20 mouse cellular contexts compared by ENCODE assay signal in the genomic region with DNA sequence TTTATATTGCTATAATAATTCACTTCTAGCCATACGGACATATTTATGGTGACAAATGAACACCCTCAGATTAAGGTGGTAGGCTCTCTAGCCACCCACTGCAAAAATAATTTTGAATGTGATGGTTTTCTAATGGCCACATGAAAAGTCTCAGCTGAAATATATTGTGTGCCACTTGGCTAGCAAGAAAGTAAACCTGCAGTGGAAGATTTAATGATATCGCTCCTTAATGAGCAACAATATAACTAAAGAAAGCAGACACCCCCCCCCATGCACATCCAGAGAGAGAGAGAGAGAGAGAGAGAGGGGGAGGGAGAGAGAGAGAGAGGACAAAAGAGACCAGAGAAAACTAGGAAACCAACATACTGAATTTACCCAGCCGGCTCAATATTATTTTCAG. TPM values are rescaled to one million over a fixed set of nuclear protein-coding genes. Genes with fewer than 3 reads are reported as not detected.
DNase-seq lines count a peak whose midpoint lies in the region; ATAC-seq lines count a peak whose summit lies in the region.
"Had no signal": no experiment of that assay in that cellular context is flagged by ENCODE, and none has a peak within 500 bp of the region (broad histone marks: within the 10 kb centered on the region; RNA-seq: fewer than 3 reads in every experiment).

No protein-coding gene starts in this region.

- H3K4me2 ChIP-seq in midbrain, embryonic 11.5 days, result peak overlapping the region; percentile 56
- no peak overlapping the region for H3K4me2 ChIP-seq in midbrain, embryonic 13.5 days (replicated peaks)
- H3K4me2 ChIP-seq in hindbrain, embryonic 15.5 days, result 0 out of 2 replicates have a peak overlapping the region, but pooled peaks have one; percentile 6
- H3K4me2 ChIP-seq: forebrain, embryonic 13.5 days; heart, embryonic 12.5 days; intestine, embryonic 15.5 days had no signal

- H3K27ac ChIP-seq in midbrain, embryonic 11.5 days (ENCODE audit: low read depth, low read length), result no peak overlapping the region
- H3K27ac ChIP-seq in midbrain, embryonic 13.5 days, result no peak overlapping the region
- H3K27ac ChIP-seq in embryonic facial prominence, embryonic 10.5 days (replicated peaks), result no peak overlapping the region
- H3K27ac ChIP-seq in hindbrain, embryonic 15.5 days (replicated peaks), result no peak overlapping the region
- H3K27ac ChIP-seq: forebrain, embryonic 13.5 days; gastrocnemius, adult 2 months; intestine, embryonic 15.5 days had no signal

- WGBS in midbrain, embryonic 11.5 days, result 2% methylated on average over 3 of the region's 3 CpGs
- 13% methylated on average over 3 of the region's 3 CpGs for WGBS in midbrain, embryonic 13.5 days
- 6% methylated on average over 3 of the region's 3 CpGs for WGBS in embryonic facial prominence, embryonic 10.5 days
- WGBS in hindbrain, embryonic 15.5 days, result 12% methylated on average over 3 of the region's 3 CpGs

- peaks cover 90% of the 10 kb centered on the region for H3K27me3 ChIP-seq in midbrain, embryonic 11.5 days (ENCODE audit: control insufficient read depth, insufficient read depth, low read length)
- peaks cover 92% of the 10 kb centered on the region for H3K27me3 ChIP-seq in midbrain, embryonic 13.5 days
- H3K27me3 ChIP-seq in embryonic facial prominence, embryonic 10.5 days (replicated peaks; ENCODE audit: low read depth, poor library complexity, severe bottlenecking), result peaks cover 100% of the 10 kb centered on the region
- H3K27me3 ChIP-seq in hindbrain, embryonic 15.5 days, result peaks cover 64% of the 10 kb centered on the region

- peak overlapping the region; percentile 36; the same call in 1 of the 2 replicates for H3K9ac ChIP-seq in midbrain, embryonic 11.5 days (ENCODE audit: low read length)
- H3K9ac ChIP-seq in midbrain, embryonic 13.5 days (replicated peaks), result no peak overlapping the region
- H3K9ac ChIP-seq in hindbrain, embryonic 15.5 days, result no peak overlapping the region
- H3K9ac ChIP-seq: forebrain, embryonic 13.5 days; forebrain, postnatal 0 days; heart, embryonic 12.5 days; intestine, embryonic 15.5 days had no signal

- H3K4me3 ChIP-seq in midbrain, embryonic 11.5 days (ENCODE audit: low read depth, low read length), result peak overlapping the region; percentile 16; the same call in 1 of the 2 replicates
- no peak overlapping the region for H3K4me3 ChIP-seq in midbrain, embryonic 13.5 days (replicated peaks)
- H3K4me3 ChIP-seq in embryonic facial prominence, embryonic 10.5 days, result peak overlapping the region; percentile 25
- no peak overlapping the region for H3K4me3 ChIP-seq in hindbrain, embryonic 15.5 days
- H3K4me3 ChIP-seq: forebrain, embryonic 13.5 days; gastrocnemius, adult 2 months; heart, embryonic 12.5 days; intestine, embryonic 15.5 days had no signal

- no peak for ATAC-seq in midbrain, embryonic 11.5 days (ENCODE audit: low FRiP score)
- no peak for ATAC-seq in midbrain, embryonic 13.5 days
- no peak for ATAC-seq in hindbrain, embryonic 15.5 days (ENCODE audit: low FRiP score, low read depth)
- ATAC-seq: CD4-positive, CD25-positive, alpha-beta regulatory T cell, adult 4 months; forebrain, embryonic 13.5 days; forebrain, postnatal 0 days; intestine, embryonic 15.5 days had no signal

- H3K9me3 ChIP-seq in midbrain, embryonic 11.5 days (ENCODE audit: control insufficient read depth, low read length), result no peaks in the 10 kb centered on the region
- H3K9me3 ChIP-seq in midbrain, embryonic 13.5 days, result no peaks in the 10 kb centered on the region
- H3K9me3 ChIP-seq in embryonic facial prominence, embryonic 10.5 days, result no peaks in the 10 kb centered on the region
- no peaks in the 10 kb centered on the region for H3K9me3 ChIP-seq in hindbrain, embryonic 15.5 days
- H3K9me3 ChIP-seq: forebrain, embryonic 13.5 days; heart, embryonic 12.5 days; intestine, embryonic 15.5 days had no signal

- peak; percentile 49 for DNase-seq in embryo, embryonic 10.5 days (ENCODE audit: low spot score)
- DNase-seq in embryo, embryonic 9.5 days (ENCODE audit: extremely low spot score), result no peak
- peak; percentile 93 for DNase-seq in midbrain, embryonic 11.5 days (ENCODE audit: low spot score, missing footprints)
- no peak for DNase-seq in embryonic facial prominence, embryonic 10.5 days (ENCODE audit: low spot score)
- no peak for DNase-seq in frontal cortex, postnatal 36 days (ENCODE audit: low spot score in 2 of 2)
- DNase-seq: adrenal gland, adult 8-10 months; B cell, adult 2 months; cerebellum, adult 11 months; cerebellum, adult 8-10 months; cerebellum, postnatal 14 days; gastrocnemius, adult 2 months; gastrocnemius, postnatal 25 days had no signal

- H3K4me1 ChIP-seq in midbrain, embryonic 11.5 days (ENCODE audit: control insufficient read depth, insufficient read depth, low read length), result peaks cover 37% of the 10 kb centered on the region
- peaks cover 36% of the 10 kb centered on the region for H3K4me1 ChIP-seq in midbrain, embryonic 13.5 days (replicated peaks)
- peaks cover 39% of the 10 kb centered on the region for H3K4me1 ChIP-seq in embryonic facial prominence, embryonic 10.5 days
- peaks cover 23% of the 10 kb centered on the region for H3K4me1 ChIP-seq in hindbrain, embryonic 15.5 days (replicated peaks)

- H3K36me3 ChIP-seq in midbrain, embryonic 11.5 days (ENCODE audit: control insufficient read depth, insufficient read depth, low read length), result no peaks in the 10 kb centered on the region
- no peaks in the 10 kb centered on the region for H3K36me3 ChIP-seq in midbrain, embryonic 13.5 days
- H3K36me3 ChIP-seq in embryonic facial prominence, embryonic 10.5 days (replicated peaks), result no peaks in the 10 kb centered on the region
- H3K36me3 ChIP-seq in hindbrain, embryonic 15.5 days, result no peaks in the 10 kb centered on the region
- H3K36me3 ChIP-seq: G1E; heart, embryonic 12.5 days; intestine, embryonic 15.5 days had no signal

RNA-seq across cellular contexts. Expression of a gene that starts 4.1 kb away (rescaled TPM):
- polyA plus RNA-seq in midbrain, embryonic 11.5 days (2014; fragmentation: Nextera tagmentation; extraction: Ambion mirVana), result 9.3 and 10.5 TPM in 2 replicates
- 2.2 and 3.5 TPM in 2 replicates for polyA plus RNA-seq in midbrain, embryonic 13.5 days (2015; fragmentation: Nextera tagmentation; extraction: Ambion mirVana)
- 0.87 and 4.2 TPM in 2 replicates for polyA plus RNA-seq in embryonic facial prominence, embryonic 10.5 days (2016; fragmentation: Nextera tagmentation; extraction: Ambion mirVana)
- polyA plus RNA-seq in hindbrain, embryonic 15.5 days (2015; fragmentation: Nextera tagmentation; extraction: Ambion mirVana), result 6.2 and 6.4 TPM in 2 replicates
- polyA plus RNA-seq: CD4-positive, CD25-positive, alpha-beta regulatory T cell, adult 4 months; G1E had no signal

Comparison
In these comparisons a context has a peak if more than half of its experiments do, and no peak if none do; other contexts are left out.
1. DNase-seq: peak in embryo, embryonic 10.5 days (single experiment) and midbrain, embryonic 11.5 days (single experiment); none in embryo, embryonic 9.5 days (single experiment), embryonic facial prominence, embryonic 10.5 days (single experiment) and frontal cortex, postnatal 36 days (0 of 2).
2. H3K4me3 ChIP-seq: peak in midbrain, embryonic 11.5 days (single experiment) and embryonic facial prominence, embryonic 10.5 days (single experiment); none in midbrain, embryonic 13.5 days (single experiment) and hindbrain, embryonic 15.5 days (single experiment).